Mouse (Mus musculus): ENCODE measurements around the gene Olfr548-ps1. TPM values are rescaled to one million over a fixed set of nuclear protein-coding genes. Genes with fewer than 3 reads are reported as not detected.

Olfr548-ps1 gene
- polyA plus RNA-seq, 1 experiment, result not detected

- WGBS, result 74% methylated on average over 6 of the region's 6 CpGs
- TF ChIP-seq POLR2A (IDR thresholded peaks at IDR 0.05; ENCODE audit: borderline replicate concordance, insufficient read depth, low read length) (no peak), CTCF (IDR thresholded peaks at IDR 0.05; ENCODE audit: borderline replicate concordance, insufficient read depth, low read depth, low read length) (no peak)
Observed at GRCm38 (mm10) chr7:102575998-102576397, 35.3 kb downstream of the Olfr548-ps1 start.

GRCm38 (mm10) chr7:102591786-102592185 is 51.1 kb downstream of the Olfr548-ps1 start, which contains the start of gene Olfr551:
TSS of gene Olfr551 (minus strand) at chr7:102591886.
- Histone ChIP-seq H3K27me3 (ENCODE audit: control insufficient read depth, insufficient read depth, low read length) (no peaks in the 10 kb centered on the region), H3K4me3 (replicated peaks; ENCODE audit: insufficient read depth, low read depth, low read length) (no peak within 1 kb of the TSS), H3K4me1 (ENCODE audit: control insufficient read depth, insufficient read depth, low read length) (no peaks in the 10 kb centered on the region), H3K27ac (ENCODE audit: insufficient read depth, low read length) (no peak within 1 kb of the TSS)
- 91% methylated on average over 3 of the region's 3 CpGs for WGBS
- TF ChIP-seq CTCF (IDR thresholded peaks at IDR 0.05; ENCODE audit: borderline replicate concordance, insufficient read depth, low read depth, low read length) (no peak), POLR2A (IDR thresholded peaks at IDR 0.05; ENCODE audit: borderline replicate concordance, insufficient read depth, low read length) (no peak)
- no peak for DNase-seq

More at GRCm38 (mm10) chr7:102575998-102576397, 35.3 kb downstream of the Olfr548-ps1 start:
- Histone ChIP-seq H3K27ac (ENCODE audit: insufficient read depth, low read length) (no peak overlapping the region), H3K4me1 (ENCODE audit: control insufficient read depth, insufficient read depth, low read length) (no peaks in the 10 kb centered on the region), H3K4me3 (replicated peaks; ENCODE audit: insufficient read depth, low read depth, low read length) (no peak overlapping the region), H3K27me3 (ENCODE audit: control insufficient read depth, insufficient read depth, low read length) (no peaks in the 10 kb centered on the region)
- DNase-seq, result no peak

Other genes with a start within 250 kb of the Olfr548-ps1 start
- gene Rrm1, start 99.2 kb upstream of the Olfr548-ps1 start, polyA plus RNA-seq (2012; rRNA removed), result 17.0 and 20.0 TPM in 2 replicates
- gene Olfr543, start 59.2 kb upstream of the Olfr548-ps1 start, polyA plus RNA-seq (2012; rRNA removed), result not detected in 2 replicates
- gene Olfr544, start 52.6 kb upstream of the Olfr548-ps1 start, polyA plus RNA-seq (2012; rRNA removed), result not detected in 2 replicates
- gene Olfr545, start 41.3 kb upstream of the Olfr548-ps1 start, polyA plus RNA-seq (2012; rRNA removed), result not detected in 2 replicates
- gene Olfr547, start 6.1 kb upstream of the Olfr548-ps1 start, polyA plus RNA-seq (2012; rRNA removed), result not detected in 2 replicates
- not detected in 2 replicates for gene Olfr549, start 9.0 kb downstream of the Olfr548-ps1 start, polyA plus RNA-seq (2012; rRNA removed)
- gene Trim21, start 24.6 kb downstream of the Olfr548-ps1 start, polyA plus RNA-seq (2012; rRNA removed), result 1.8 and 2.2 TPM in 2 replicates
- not detected in 2 replicates for gene Olfr550, start 30.5 kb downstream of the Olfr548-ps1 start, polyA plus RNA-seq (2012; rRNA removed)
- not detected in 2 replicates for gene Olfr551, start 51.0 kb downstream of the Olfr548-ps1 start, polyA plus RNA-seq (2012; rRNA removed)
- gene Olfr552, start 56.9 kb downstream of the Olfr548-ps1 start, polyA plus RNA-seq (2012; rRNA removed), result not detected in 2 replicates
- not detected in 2 replicates for gene Olfr553, start 77.3 kb downstream of the Olfr548-ps1 start, polyA plus RNA-seq (2012; rRNA removed)
- not detected in 2 replicates for gene Olfr554, start 97.5 kb downstream of the Olfr548-ps1 start, polyA plus RNA-seq (2012; rRNA removed)
- not detected in 2 replicates for gene Olfr555, start 117.9 kb downstream of the Olfr548-ps1 start, polyA plus RNA-seq (2012; rRNA removed)
- not detected in 2 replicates for gene Olfr556, start 124.0 kb downstream of the Olfr548-ps1 start, polyA plus RNA-seq (2012; rRNA removed)
- 7.2 and 7.8 TPM in 2 replicates for gene Trim68, start 146.4 kb downstream of the Olfr548-ps1 start, polyA plus RNA-seq (2012; rRNA removed)
- gene Olfr557, start 155.0 kb downstream of the Olfr548-ps1 start, polyA plus RNA-seq (2012; rRNA removed), result not detected in 2 replicates
- gene Olfr558, start 161.3 kb downstream of the Olfr548-ps1 start, polyA plus RNA-seq (2012; rRNA removed), result 0.49 and 0.52 TPM in 2 replicates
- not detected in 2 replicates for gene Olfr33, start 178.2 kb downstream of the Olfr548-ps1 start, polyA plus RNA-seq (2012; rRNA removed)
- gene Olfr559, start 186.6 kb downstream of the Olfr548-ps1 start, polyA plus RNA-seq (2012; rRNA removed), result not detected in 2 replicates
- 0.07 TPM in 1 of 2 replicates, not detected in the other for gene Olfr560, start 218.5 kb downstream of the Olfr548-ps1 start, polyA plus RNA-seq (2012; rRNA removed)
- 0.51 and 0.75 TPM in 2 replicates for gene Olfr78, start 218.6 kb downstream of the Olfr548-ps1 start, polyA plus RNA-seq (2012; rRNA removed)
- gene Olfr561, start 230.3 kb downstream of the Olfr548-ps1 start, polyA plus RNA-seq (2012; rRNA removed), result not detected in 2 replicates

Measured in cerebellum, adult 2 months (tissue).